Mouse (Mus musculus): ENCODE measurements at regions not wholly inside any gene's neighbourhood (a gene's known extent, or its start where the extent isn't known, plus 50 kb on each side); places are given as distances from the start of the nearest gene placed in this dataset.

GRCm38 (mm10) chr9:34421956-34422355, 63.7 kb upstream of the Kirrel3 start:
- DNase-seq (ENCODE audit: low spot score in 2 of 2) = no peak

GRCm38 (mm10) chr9:34423062-34423461, 62.6 kb upstream of the Kirrel3 start:
- DNase-seq (ENCODE audit: low spot score in 2 of 2) = no peak

GRCm38 (mm10) chr9:34426589-34426988, 59.1 kb upstream of the Kirrel3 start:
- DNase-seq (ENCODE audit: low spot score in 2 of 2) = no peak

GRCm38 (mm10) chr9:34427711-34428110, 58.0 kb upstream of the Kirrel3 start:
- DNase-seq (ENCODE audit: low spot score in 2 of 2) = no peak

All from frontal cortex, postnatal 36 days (tissue).